Mouse (Mus musculus) neural tube, embryonic 11.5 days (tissue): ENCODE measurements around the gene Ptgfrn. TPM values are rescaled to one million over a fixed set of nuclear protein-coding genes. Genes with fewer than 3 reads are reported as not detected.

ENCODE experiments used
- ATAC-seq: fragments of 200-750 bp; cut with Nextera tagmentation; 2 replicates; pipeline ENCODE4 v1.8.0; 2017; ENCODE audit warnings: moderate number of reproducible peaks, mild to moderate bottlenecking, moderate TSS enrichment, moderate library complexity; ENCODE audit not compliant: insufficient read depth, low FRiP score, low TSS enrichment
- DNase-seq: peaks from one replicate; pipeline ENCODE4 v3.0.0-alpha.2; 2015; ENCODE audit warnings: low spot score
- H3K27ac ChIP-seq: fragments of 300-500 bp; sonication (generic); 2 replicates; pipeline ENCODE4 v1.5.1; 2014; ENCODE audit warnings: low read depth, mild to moderate bottlenecking, low read length
- H3K27me3 ChIP-seq: fragments of 300-500 bp; sonication (generic); 2 replicates; pipeline ENCODE4 v1.6.1; 2014; ENCODE audit warnings: mild to moderate bottlenecking, low read length, mixed read lengths; ENCODE audit not compliant: control insufficient read depth, insufficient read depth
- H3K36me3 ChIP-seq: fragments of 300-500 bp; sonication (generic); 2 replicates; pipeline ENCODE4 v1.6.1; 2014; ENCODE audit warnings: mild to moderate bottlenecking, low read length, moderate library complexity, mixed read lengths; ENCODE audit not compliant: control insufficient read depth, insufficient read depth
- H3K4me1 ChIP-seq: fragments of 300-500 bp; sonication (generic); 2 replicates; pipeline ENCODE4 v1.6.1; 2014; ENCODE audit warnings: low read length, mixed read lengths; ENCODE audit not compliant: control insufficient read depth, insufficient read depth
- H3K4me2 ChIP-seq: fragments of 300-500 bp; sonication (generic); 2 replicates; pipeline ENCODE4 v1.6.1; 2014; ENCODE audit warnings: low read depth, mild to moderate bottlenecking, moderate library complexity
- H3K4me3 ChIP-seq: fragments of 300-500 bp; sonication (generic); 2 replicates; pipeline ENCODE4 v1.5.1; 2014; ENCODE audit warnings: low read depth, low read length
- H3K9ac ChIP-seq: fragments of 300-500 bp; sonication (generic); 2 replicates; pipeline ENCODE4 v1.6.1; 2014; ENCODE audit warnings: mild to moderate bottlenecking, low read length
- H3K9me3 ChIP-seq: fragments of 300-500 bp; sonication (generic); 2 replicates; pipeline ENCODE4 v1.6.1; 2016; ENCODE audit warnings: low read length; ENCODE audit not compliant: control insufficient read depth
- WGBS: fragments of 180-500 bp; shearing (Covaris S2); extraction: QIAGEN DNeasy Blood & Tissue Kit; methylation state at CpG from one replicate; pipeline ENCODE4 v1.1.7; 2014; 5-methylcytosine and 5-hydroxymethylcytosine counted together
- polyA plus RNA-seq: library from polyadenylated mRNA; unstranded; fragments of >200 nt; fragmentation: Nextera tagmentation; extraction: Ambion mirVana; gene quantifications from 2 replicates; pipeline ENCODE4 v1.2.1, GENCODE M21; 2014

Gene Ptgfrn
- polyA plus RNA-seq, 1 experiment from 2014 or later, result 3.1 TPM

DNA sequence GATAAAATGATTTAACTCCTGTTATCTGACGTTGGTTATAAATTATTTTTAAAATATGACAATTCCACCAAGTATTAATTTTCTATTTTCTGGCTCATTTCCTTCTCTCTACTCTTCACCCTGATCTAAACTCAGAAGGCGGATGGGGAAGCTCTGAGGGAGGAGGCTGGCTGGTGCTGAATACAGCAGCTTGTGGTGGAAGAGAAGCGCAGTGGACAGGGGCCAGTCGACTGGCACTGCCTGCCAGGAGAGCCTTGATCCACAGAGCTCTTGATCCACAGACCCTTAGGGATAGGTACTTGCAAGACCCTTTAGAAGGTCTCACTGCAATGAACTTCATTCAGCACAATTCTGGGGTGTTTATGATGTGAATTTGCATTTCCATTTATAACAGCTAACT, 29.2 kb downstream of the Ptgfrn start:
- 94% methylated on average over 4 of the region's 4 CpGs for WGBS
- ATAC-seq, result no peak

GRCm38 (mm10) chr3:101078344-101078743, 31.7 kb downstream of the Ptgfrn start:
- H3K4me2 ChIP-seq, result no peak overlapping the region
- H3K4me1 ChIP-seq, result no peaks in the 10 kb centered on the region
- DNase-seq (no peak), ATAC-seq (no peak)
- no peak overlapping the region for H3K27ac ChIP-seq
- no peaks in the 10 kb centered on the region for H3K9me3 ChIP-seq
- H3K36me3 ChIP-seq, result no peaks in the 10 kb centered on the region
- no peaks in the 10 kb centered on the region for H3K27me3 ChIP-seq
- WGBS, result 93% methylated on average over 1 of the region's 1 CpGs
- no peak overlapping the region for H3K9ac ChIP-seq
- H3K4me3 ChIP-seq, result no peak overlapping the region

More for the DNA sequence above, 29.2 kb downstream of the Ptgfrn start:
- Histone ChIP-seq H3K9ac (no peak overlapping the region), H3K4me1 (no peaks in the 10 kb centered on the region), H3K27ac (no peak overlapping the region), H3K36me3 (no peaks in the 10 kb centered on the region), H3K9me3 (no peaks in the 10 kb centered on the region), H3K27me3 (no peaks in the 10 kb centered on the region), H3K4me3 (no peak overlapping the region), H3K4me2 (no peak overlapping the region)
- no peak for DNase-seq

- Histone ChIP-seq H3K27ac (no peak overlapping the region), H3K27me3 (no peaks in the 10 kb centered on the region), H3K9me3 (no peaks in the 10 kb centered on the region), H3K9ac (no peak overlapping the region), H3K4me3 (no peak overlapping the region), H3K4me1 (no peaks in the 10 kb centered on the region), H3K4me2 (no peak overlapping the region), H3K36me3 (no peaks in the 10 kb centered on the region)
- no peak for DNase-seq
- WGBS, result 88% methylated on average over 6 of the region's 6 CpGs
- ATAC-seq, result no peak
Observed at GRCm38 (mm10) chr3:101077710-101078100, 32.4 kb downstream of the Ptgfrn start.

- H3K27me3 ChIP-seq, result no peaks in the 10 kb centered on the region
- no peaks in the 10 kb centered on the region for H3K4me1 ChIP-seq
- H3K27ac ChIP-seq, result no peak overlapping the region
- no peaks in the 10 kb centered on the region for H3K9me3 ChIP-seq
- H3K36me3 ChIP-seq, result no peaks in the 10 kb centered on the region
- ATAC-seq (no peak), DNase-seq (no peak)
- no peak overlapping the region for H3K4me3 ChIP-seq
- 96% methylated on average over 25 of the region's 25 CpGs for WGBS
- H3K9ac ChIP-seq, result no peak overlapping the region
- H3K4me2 ChIP-seq, result no peak overlapping the region
Observed at GRCm38 (mm10) chr3:101076966-101077709, 32.9 kb downstream of the Ptgfrn start.

DNA sequence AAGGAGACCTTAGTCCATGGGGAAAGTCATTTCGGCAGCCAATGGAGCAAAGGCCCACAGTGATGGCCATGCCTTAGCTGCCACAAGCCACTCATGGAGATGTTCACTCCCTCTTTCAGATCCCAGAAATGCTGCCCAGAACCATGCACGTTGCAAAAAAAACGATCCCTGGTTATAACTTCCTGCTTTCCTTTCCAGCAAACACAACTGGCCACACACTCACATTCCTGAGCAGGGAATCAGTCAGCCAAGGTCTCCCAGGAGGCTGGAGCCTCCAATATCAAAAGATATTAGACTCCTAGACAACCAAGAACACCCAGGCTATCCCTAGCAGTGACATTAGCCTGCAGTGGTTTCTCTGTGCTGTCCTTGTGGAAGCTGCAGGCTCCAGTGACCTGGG, 34.2 kb downstream of the Ptgfrn start:
- WGBS, result 85% methylated on average over 3 of the region's 3 CpGs
- Histone ChIP-seq H3K4me1 (no peaks in the 10 kb centered on the region; the same call in 1 of the 2 replicates), H3K4me2 (no peak overlapping the region), H3K36me3 (no peaks in the 10 kb centered on the region), H3K9ac (no peak overlapping the region), H3K4me3 (no peak overlapping the region), H3K9me3 (no peaks in the 10 kb centered on the region), H3K27me3 (no peaks in the 10 kb centered on the region), H3K27ac (no peak overlapping the region)
- DNase-seq, result no peak
- ATAC-seq, result no peak

DNA sequence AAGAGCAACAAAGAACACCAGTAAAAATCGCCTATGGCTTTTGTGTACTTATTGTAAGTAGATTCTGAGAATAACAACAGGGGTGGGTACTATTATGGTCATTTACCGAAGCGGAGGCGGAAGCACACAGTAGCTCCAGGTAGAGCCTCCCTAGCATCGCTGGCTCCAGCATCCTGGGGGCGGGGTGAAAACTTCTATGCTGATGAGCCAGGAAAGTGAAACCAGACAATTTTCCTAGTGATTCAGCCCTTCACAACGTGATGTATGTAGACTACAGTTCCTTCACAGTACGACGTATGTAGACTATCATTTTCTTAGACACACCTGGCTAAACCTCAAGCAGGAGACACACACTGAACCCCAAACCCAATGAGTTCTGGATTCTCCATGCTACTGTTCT, 36.7 kb downstream of the Ptgfrn start:
- Histone ChIP-seq H3K27me3 (no peaks in the 10 kb centered on the region), H3K4me3 (no peak overlapping the region), H3K36me3 (no peaks in the 10 kb centered on the region), H3K9me3 (no peaks in the 10 kb centered on the region), H3K27ac (no peak overlapping the region), H3K9ac (no peak overlapping the region), H3K4me2 (no peak overlapping the region), H3K4me1 (no peaks in the 10 kb centered on the region; the same call in 1 of the 2 replicates)
- DNase-seq (no peak), ATAC-seq (no peak)
- 82% methylated on average over 9 of the region's 9 CpGs for WGBS

- DNase-seq, result no peak
- H3K27ac ChIP-seq, result no peak overlapping the region
- 90% methylated on average over 15 of the region's 15 CpGs for WGBS
Observed at GRCm38 (mm10) chr3:101072506-101073215, 37.4 kb downstream of the Ptgfrn start.

GRCm38 (mm10) chr3:101071576-101071975, 38.5 kb downstream of the Ptgfrn start:
- H3K27ac ChIP-seq, result no peak overlapping the region
- H3K9me3 ChIP-seq, result no peaks in the 10 kb centered on the region
- H3K4me2 ChIP-seq, result no peak overlapping the region
- no peak overlapping the region for H3K4me3 ChIP-seq
- no peak for ATAC-seq
- H3K36me3 ChIP-seq, result no peaks in the 10 kb centered on the region
- H3K27me3 ChIP-seq, result no peaks in the 10 kb centered on the region
- DNase-seq, result no peak
- H3K4me1 ChIP-seq, result no peaks in the 10 kb centered on the region; the same call in 1 of the 2 replicates
- no peak overlapping the region for H3K9ac ChIP-seq

More at GRCm38 (mm10) chr3:101072506-101073215, 37.4 kb downstream of the Ptgfrn start:
- Histone ChIP-seq H3K9ac (no peak overlapping the region), H3K4me3 (no peak overlapping the region), H3K36me3 (no peaks in the 10 kb centered on the region), H3K27me3 (no peaks in the 10 kb centered on the region), H3K4me2 (no peak overlapping the region), H3K4me1 (no peaks in the 10 kb centered on the region; the same call in 1 of the 2 replicates), H3K9me3 (no peaks in the 10 kb centered on the region)
- no peak for ATAC-seq

- no peak overlapping the region for H3K4me2 ChIP-seq
- no peak for DNase-seq
- no peak overlapping the region for H3K9ac ChIP-seq
- no peak overlapping the region for H3K27ac ChIP-seq
- H3K27me3 ChIP-seq, result no peaks in the 10 kb centered on the region
- H3K9me3 ChIP-seq, result no peaks in the 10 kb centered on the region
- no peak for ATAC-seq
- no peaks in the 10 kb centered on the region; the same call in 1 of the 2 replicates for H3K4me1 ChIP-seq
- H3K36me3 ChIP-seq, result no peaks in the 10 kb centered on the region
- no peak overlapping the region for H3K4me3 ChIP-seq
- 75% methylated on average over 6 of the region's 6 CpGs for WGBS
Observed at GRCm38 (mm10) chr3:101070796-101071235, 39.3 kb downstream of the Ptgfrn start.
